Mouse (Mus musculus): ENCODE results near the gene Cplx2. TPM values are rescaled to one million over a fixed set of nuclear protein-coding genes. Genes with fewer than 3 reads are reported as not detected.

Cplx2 gene
- total RNA-seq, 2 experiments from 2014 or later: 714 to 786 TPM

Other genes with a start within 250 kb of the Cplx2 start
- 10 to 100 TPM; 15.3 to 15.7 TPM for gene Hrh2, start 179.2 kb upstream of the Cplx2 start, total RNA-seq (2021)
- gene Thoc3, start 97.5 kb downstream of the Cplx2 start, total RNA-seq (2021): 10 to 100 TPM; 33.4 to 35.6 TPM
- 10 to 100 TPM; 13.5 to 14.4 TPM for gene Simc1, start 132.4 kb downstream of the Cplx2 start, total RNA-seq (2021)
- 100 to 1,000 TPM; 137 to 143 TPM for gene 4833439L19Rik, start 194.1 kb downstream of the Cplx2 start, total RNA-seq (2021)
- gene Arl10, start 203.7 kb downstream of the Cplx2 start, total RNA-seq (2021): 10 to 100 TPM; 22.0 to 24.0 TPM
- 10 to 100 TPM; 19.7 to 26.9 TPM for gene Nop16, start 218.7 kb downstream of the Cplx2 start, total RNA-seq (2021)
- 100 to 1,000 TPM; 151 TPM for gene Higd2a, start 218.9 kb downstream of the Cplx2 start, total RNA-seq (2021)
- gene Cltb, start 240.0 kb downstream of the Cplx2 start, total RNA-seq (2021): 100 to 1,000 TPM; 308 to 312 TPM